ENCODE assay signal across 8 mouse cellular contexts in genomic region chr4:154159002-154159401, GRCm38 (mm10). TPM values are rescaled to one million over a fixed set of nuclear protein-coding genes. Genes with fewer than 3 reads are reported as not detected.
DNase-seq lines count a peak whose midpoint lies in the region; ATAC-seq lines count a peak whose summit lies in the region.

No protein-coding gene starts in this region.

- peaks cover 19% of the 10 kb centered on the region for H3K4me1 ChIP-seq in hindbrain, embryonic 16.5 days (ENCODE audit: control insufficient read depth, insufficient read depth, low read depth, low read length)

- H3K9ac ChIP-seq in hindbrain, embryonic 16.5 days (ENCODE audit: low read depth, low read length) = no peak overlapping the region

- H3K27ac ChIP-seq in hindbrain, embryonic 16.5 days (ENCODE audit: low read depth, low read length) = no peak overlapping the region

- ATAC-seq in hindbrain, embryonic 16.5 days = peak; percentile 28; the same call in 1 of the 2 replicates

- no peaks in the 10 kb centered on the region for H3K27me3 ChIP-seq in hindbrain, embryonic 16.5 days (replicated peaks; ENCODE audit: control insufficient read depth, insufficient read depth, low read length)

- peak overlapping the region; percentile 81 for H3K4me3 ChIP-seq in hindbrain, embryonic 16.5 days (ENCODE audit: low read length)

- H3K36me3 ChIP-seq in hindbrain, embryonic 16.5 days (ENCODE audit: control insufficient read depth, insufficient read depth, low read length) = peaks cover 27% of the 10 kb centered on the region

- H3K4me2 ChIP-seq in hindbrain, embryonic 16.5 days (ENCODE audit: low read length) = peak overlapping the region; percentile 59

- no peaks in the 10 kb centered on the region for H3K9me3 ChIP-seq in hindbrain, embryonic 16.5 days (ENCODE audit: control insufficient read depth, low read length)

- WGBS in hindbrain, embryonic 16.5 days = 10% methylated on average over 6 of the region's 6 CpGs

- peak; percentile 82 for DNase-seq in T-cell, adult 2 months (ENCODE audit: low spot score)
- DNase-seq in cerebellum, postnatal 14 days = peak; percentile 95 to 96
- peak; percentile 72 to 83 for DNase-seq in frontal cortex, postnatal 14 days (ENCODE audit: low spot score in 2 of 2)
- peak; percentile 76 for DNase-seq in left cerebral cortex, adult 11 months (ENCODE audit: low spot score)
- peak; percentile 95 for DNase-seq in lung, postnatal 36 days
- peak; percentile 74 for DNase-seq in right cerebral cortex, adult 18-20 months
- peak; percentile 74 for DNase-seq in urinary bladder, postnatal 25 days (ENCODE audit: low spot score)

RNA-seq across cellular contexts. Expression of gene Tprgl, which starts 1.5 kb away (rescaled TPM):
- 227 and 242 TPM in 2 replicates for polyA plus RNA-seq in hindbrain, embryonic 16.5 days (2015; fragmentation: Nextera tagmentation; extraction: Ambion mirVana)

RNA-seq across cellular contexts. Expression of gene Megf6, which starts 11.5 kb away (rescaled TPM):
- 10.3 and 11.0 TPM in 2 replicates for polyA plus RNA-seq in hindbrain, embryonic 16.5 days (2015; fragmentation: Nextera tagmentation; extraction: Ambion mirVana)

RNA-seq across cellular contexts. Expression of gene Wrap73, which starts 16.8 kb away (rescaled TPM):
- polyA plus RNA-seq in hindbrain, embryonic 16.5 days (2015; fragmentation: Nextera tagmentation; extraction: Ambion mirVana) = 45.2 and 45.4 TPM in 2 replicates

RNA-seq across cellular contexts. Expression of gene Trp73, which starts 19.0 kb away (rescaled TPM):
- polyA plus RNA-seq in hindbrain, embryonic 16.5 days (2015; fragmentation: Nextera tagmentation; extraction: Ambion mirVana) = 0.84 and 1.3 TPM in 2 replicates
